Mouse (Mus musculus) liver, adult 2 months (tissue): ENCODE measurements around the gene Faap20. TPM values are rescaled to one million over a fixed set of nuclear protein-coding genes. Genes with fewer than 3 reads are reported as not detected.
A peak's percentile ranks its signal among the peaks of the same experiment; 100 is the strongest.

Experiments used
- DNase-seq: peaks from one replicate; pipeline ENCODE4 v3.0.0-alpha.2; 2011; ENCODE audit warnings: low read depth, low spot score; ENCODE audit errors: extremely low read depth
- H3K27ac ChIP-seq: fragments of 200-500 bp; replicated peaks from 2 replicates; pipeline ENCODE4 v1.5.1; 2012; ENCODE audit warnings: low read depth, mild to moderate bottlenecking, control low read depth, inconsistent platforms, low read length; ENCODE audit not compliant: insufficient read depth
- H3K27me3 ChIP-seq: fragments of 200-500 bp; 2 replicates; pipeline ENCODE4 v1.6.1; 2012; ENCODE audit warnings: mild to moderate bottlenecking, moderate library complexity, low read length, inconsistent platforms; ENCODE audit not compliant: control insufficient read depth, insufficient read depth
- H3K36me3 ChIP-seq: fragments of 200-500 bp; 2 replicates; pipeline ENCODE4 v1.6.1; 2012; ENCODE audit warnings: low read length, inconsistent platforms; ENCODE audit not compliant: control insufficient read depth, insufficient read depth
- H3K4me1 ChIP-seq: fragments of 200-500 bp; 2 replicates; pipeline ENCODE4 v1.6.1; 2011; ENCODE audit warnings: low read length; ENCODE audit not compliant: control insufficient read depth, insufficient read depth
- H3K4me3 ChIP-seq: fragments of 200-500 bp; 2 replicates; pipeline ENCODE4 v1.5.1; 2011; ENCODE audit warnings: low read depth, mild to moderate bottlenecking, control low read depth, low read length, moderate library complexity; ENCODE audit not compliant: insufficient read depth
- H3K79me2 ChIP-seq: fragments of 200-500 bp; 2 replicates; pipeline ENCODE4 v1.6.1; 2012; ENCODE audit warnings: inconsistent platforms, mild to moderate bottlenecking, low read length, moderate library complexity; ENCODE audit not compliant: control insufficient read depth, insufficient read depth
- H3K9ac ChIP-seq: fragments of 200-500 bp; 2 replicates; pipeline ENCODE4 v1.6.1; 2012; ENCODE audit warnings: low read depth, mild to moderate bottlenecking, control low read depth, inconsistent platforms, low read length
- CTCF ChIP-seq: fragments of 200-500 bp; IDR thresholded peaks from 2 replicates; pipeline ENCODE4 v1.5.1; 2011; ENCODE audit warnings: low read depth, low read length, control low read depth
- POLR2A ChIP-seq: fragments of 200-500 bp; IDR thresholded peaks from 2 replicates; pipeline ENCODE4 v1.6.1; 2011; ENCODE audit warnings: low read length, control low read depth; ENCODE audit not compliant: insufficient read depth; ENCODE audit errors: extremely low read depth
- WGBS: fragments of 180-500 bp; shearing (Covaris S2); methylation state at CpG from one replicate; pipeline ENCODE4 v1.1.7; 2018; 5-methylcytosine and 5-hydroxymethylcytosine counted together
- polyA plus RNA-seq: library from polyadenylated mRNA; depleted of rRNA; stranded (reverse); fragments of >200 nt; gene quantifications from 2 replicates; pipeline ENCODE4 v1.2.3, GENCODE M21; 2012
- total RNA-seq: library from RNA; depleted of rRNA; stranded (reverse); fragments of >200 nt; gene quantifications from 2 replicates; pipeline ENCODE4 v1.2.3, GENCODE M21; 2014

Gene Faap20
- total and polyA plus RNA-seq, 2 experiments: 5.4 to 28.6 TPM

- no peak for TF ChIP-seq POLR2A
- no peak for TF ChIP-seq CTCF
- no peaks in the 10 kb centered on the region for H3K79me2 ChIP-seq
- H3K4me3 ChIP-seq: no peak overlapping the region
- no peak overlapping the region for H3K9ac ChIP-seq
- no peak overlapping the region for H3K27ac ChIP-seq
- H3K27me3 ChIP-seq: no peaks in the 10 kb centered on the region
- peak; percentile 59 for DNase-seq
- WGBS: 34% methylated on average over 16 of the region's 16 CpGs
- H3K4me1 ChIP-seq: peaks cover 7% of the 10 kb centered on the region; the same call in 1 of the 2 replicates
- no peaks in the 10 kb centered on the region for H3K36me3 ChIP-seq
Observed at GRCm38 (mm10) chr4:155279926-155280767, 30.5 kb downstream of the Faap20 start.

- peak; percentile 92 for DNase-seq
- peak overlapping the region; percentile 72 for H3K27ac ChIP-seq
- WGBS: 30% methylated on average over 1 of the region's 1 CpGs
- peaks cover 7% of the 10 kb centered on the region; the same call in 1 of the 2 replicates for H3K4me1 ChIP-seq
- H3K4me3 ChIP-seq: no peak overlapping the region
- no peaks in the 10 kb centered on the region for H3K27me3 ChIP-seq
- H3K9ac ChIP-seq: no peak overlapping the region
- H3K79me2 ChIP-seq: no peaks in the 10 kb centered on the region
- TF ChIP-seq POLR2A (no peak), CTCF (no peak)
- no peaks in the 10 kb centered on the region for H3K36me3 ChIP-seq
Observed at GRCm38 (mm10) chr4:155280768-155281121, 31.1 kb downstream of the Faap20 start.

- H3K4me1 ChIP-seq: peaks cover 7% of the 10 kb centered on the region; the same call in 1 of the 2 replicates
- DNase-seq: no peak
- H3K79me2 ChIP-seq: no peaks in the 10 kb centered on the region
- no peaks in the 10 kb centered on the region for H3K27me3 ChIP-seq
- WGBS: 73% methylated on average over 2 of the region's 2 CpGs
- no peak overlapping the region for H3K9ac ChIP-seq
- H3K4me3 ChIP-seq: no peak overlapping the region
- no peak for TF ChIP-seq CTCF
- TF ChIP-seq POLR2A: no peak
- peak overlapping the region; percentile 72 for H3K27ac ChIP-seq
- H3K36me3 ChIP-seq: no peaks in the 10 kb centered on the region
Observed at GRCm38 (mm10) chr4:155281227-155281626, 31.6 kb downstream of the Faap20 start.

GRCm38 (mm10) chr4:155281652-155282051 lies 32.0 kb downstream of the Faap20 start:
- Histone ChIP-seq H3K36me3 (no peaks in the 10 kb centered on the region), H3K4me1 (peaks cover 7% of the 10 kb centered on the region; the same call in 1 of the 2 replicates), H3K9ac (no peak overlapping the region), H3K79me2 (no peaks in the 10 kb centered on the region), H3K4me3 (no peak overlapping the region), H3K27me3 (no peaks in the 10 kb centered on the region), H3K27ac (no peak overlapping the region)
- TF ChIP-seq CTCF (no peak), POLR2A (no peak)
- no peak for DNase-seq
- WGBS: 93% methylated on average over 8 of the region's 8 CpGs

GRCm38 (mm10) chr4:155282231-155282630 lies 32.6 kb downstream of the Faap20 start:
- Histone ChIP-seq H3K4me3 (no peak overlapping the region), H3K27me3 (no peaks in the 10 kb centered on the region), H3K27ac (no peak overlapping the region), H3K36me3 (no peaks in the 10 kb centered on the region), H3K9ac (no peak overlapping the region), H3K4me1 (peaks cover 7% of the 10 kb centered on the region; the same call in 1 of the 2 replicates), H3K79me2 (no peaks in the 10 kb centered on the region)
- TF ChIP-seq POLR2A (no peak), CTCF (no peak)
- 93% methylated on average over 6 of the region's 6 CpGs for WGBS
- DNase-seq: no peak

- TF ChIP-seq POLR2A (no peak), CTCF (no peak)
- Histone ChIP-seq H3K79me2 (no peaks in the 10 kb centered on the region), H3K27me3 (no peaks in the 10 kb centered on the region), H3K4me3 (no peak overlapping the region), H3K9ac (no peak overlapping the region), H3K27ac (no peak overlapping the region), H3K4me1 (peaks cover 7% of the 10 kb centered on the region; the same call in 1 of the 2 replicates), H3K36me3 (no peaks in the 10 kb centered on the region)
- no peak for DNase-seq
- 75% methylated on average over 11 of the region's 11 CpGs for WGBS
Observed at GRCm38 (mm10) chr4:155283001-155283503, 33.5 kb downstream of the Faap20 start.
